Mouse (Mus musculus): ENCODE measurements around the gene Gbp9. TPM values are rescaled to one million over a fixed set of nuclear protein-coding genes. Genes with fewer than 3 reads are reported as not detected.

Gbp9 gene
- 0.59 and 1.0 TPM in 2 replicates for polyA plus RNA-seq (2021; fragmentation: Nextera tagmentation)
- long read RNA-seq, experiment 1, full-length matches to known transcripts: 2 of 5 reads
- long read RNA-seq, experiment 1, partial matches to known transcripts: 2 of 5 reads
- long read RNA-seq, experiment 1, other reads (novel, unspliced or antisense): 1 of 5 reads
- long read RNA-seq, experiment 2, full-length matches to known transcripts: 1 of 1 reads
- long read RNA-seq, experiment 2, partial matches to known transcripts: 0 of 1 reads
- long read RNA-seq, experiment 2, other reads (novel, unspliced or antisense): 0 of 1 reads

DNA sequence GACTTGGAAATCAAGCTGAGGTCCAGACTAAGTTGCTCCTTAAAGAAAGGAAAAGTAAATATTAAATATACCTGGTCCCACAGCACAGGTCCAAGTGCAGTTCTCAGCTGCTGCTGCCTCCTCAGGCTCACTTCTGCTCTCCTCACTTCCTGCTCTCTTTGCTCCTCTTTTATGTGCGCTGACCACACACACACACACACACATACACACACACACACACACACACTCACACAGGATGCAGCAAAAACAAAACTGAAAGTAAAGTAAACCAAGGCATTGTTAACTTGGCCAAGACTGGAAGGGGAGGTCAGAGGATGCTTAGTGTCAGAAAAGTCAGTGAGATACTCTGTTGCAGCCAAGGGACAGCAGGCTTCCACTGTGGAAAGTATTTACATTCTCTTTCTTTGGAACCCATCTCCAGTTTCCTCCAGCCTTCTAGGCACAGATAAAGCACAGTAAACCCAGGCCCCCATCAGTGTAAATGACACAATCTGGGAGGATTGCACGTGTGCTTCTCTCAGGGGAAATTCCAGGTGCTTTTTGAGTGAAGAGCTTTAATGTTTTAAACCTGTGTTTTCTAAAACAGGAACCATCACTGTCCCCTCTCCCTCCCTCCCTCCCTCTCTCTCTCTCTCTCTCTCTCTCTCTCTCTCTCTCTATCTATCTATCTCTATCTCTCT is at the start of gene Gbp9, which contains the start of the genes Gbp8 and Gbp4:
Gbp9 (minus strand) TSS at position 131 of the 680 bp plus-strand sequence.
Gbp8 (minus strand) TSS at position 132 of the 680 bp plus-strand sequence.
Gbp4 (minus strand) TSS at position 178 of the 680 bp plus-strand sequence.

Other genes starting within 250 kb of the Gbp9 start
- 0.13 and 0.54 TPM in 2 replicates for gene Abcg3, start 156.8 kb downstream of the Gbp9 start, polyA plus RNA-seq (2021; fragmentation: Nextera tagmentation)
- gene Gbp8, start within 50 bp of the Gbp9 start, polyA plus RNA-seq (2021; fragmentation: Nextera tagmentation): 0.16 and 0.31 TPM in 2 replicates
- 0.77 and 1.0 TPM in 2 replicates for gene Gbp4, start within 50 bp of the Gbp9 start, polyA plus RNA-seq (2021; fragmentation: Nextera tagmentation)
- 0.26 TPM in 1 of 2 replicates, not detected in the other for gene Gbp10, start 100.0 kb upstream of the Gbp9 start, polyA plus RNA-seq (2021; fragmentation: Nextera tagmentation)
- gene Gm43302, start 154.2 kb upstream of the Gbp9 start, polyA plus RNA-seq (2021; fragmentation: Nextera tagmentation): not detected in 2 replicates
- 1.3 and 1.6 TPM in 2 replicates for gene Gbp6, start 154.2 kb upstream of the Gbp9 start, polyA plus RNA-seq (2021; fragmentation: Nextera tagmentation)

Measured in left cerebral cortex, adult 6 months (tissue).